Mouse (Mus musculus): ENCODE data around the gene Tpt1. TPM values are rescaled to one million over a fixed set of nuclear protein-coding genes. Genes with fewer than 3 reads are reported as not detected.
"Not testable (repeated sequence)": the region's sequence is repeated elsewhere in the genome, so short reads cannot be mapped to it uniquely, and the experiment has no call there.

Tpt1 gene
- polyA plus RNA-seq, 1 experiment from 2014 or later: 1,020 TPM

DNA sequence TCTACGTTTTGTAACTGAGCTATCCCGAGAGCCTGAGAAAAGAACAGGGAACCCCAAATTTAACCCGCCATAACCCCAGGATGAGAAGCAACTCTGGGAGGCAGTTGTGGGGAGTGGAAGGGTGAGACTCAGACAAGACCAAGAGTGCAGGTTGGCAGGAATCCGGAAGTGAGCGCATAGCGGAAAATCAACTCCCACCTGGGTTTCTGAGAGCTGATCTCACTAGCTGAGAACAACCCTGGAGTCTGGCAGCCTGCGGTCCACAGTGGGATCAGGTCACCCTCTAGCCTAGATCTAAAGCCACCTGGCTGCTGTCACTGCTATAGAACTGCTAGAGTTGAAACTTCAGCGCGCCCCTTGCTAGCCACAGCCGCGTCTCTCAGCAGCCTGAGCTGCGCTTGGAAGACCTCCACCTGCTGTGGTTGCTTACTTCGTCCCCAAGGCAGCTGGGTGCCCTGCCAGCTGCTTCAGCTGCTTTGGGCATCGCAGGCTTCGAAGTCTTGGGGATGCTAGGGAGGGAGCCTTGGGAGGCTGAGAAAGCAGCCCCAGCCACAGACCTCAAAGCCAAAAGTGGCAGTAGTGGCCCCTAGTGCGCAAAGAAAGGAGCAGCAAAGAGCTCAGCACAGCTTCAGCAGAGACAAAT, 10.0 kb upstream of the Tpt1 start:
- Histone ChIP-seq H3K36me3 (ENCODE audit: control insufficient read depth, insufficient read depth, low read length) (no peaks in the 10 kb centered on the region), H3K27me3 (ENCODE audit: control insufficient read depth, insufficient read depth, low read length) (no peaks in the 10 kb centered on the region), H3K4me1 (replicated peaks; ENCODE audit: control insufficient read depth, insufficient read depth, low read length) (peaks cover 11% of the 10 kb centered on the region; the same call in 1 of the 2 replicates), H3K9ac (ENCODE audit: low read length) (peak overlapping the region; percentile 75), H3K4me3 (ENCODE audit: low read depth, low read length) (peak overlapping the region; percentile 41), H3K27ac (ENCODE audit: low read depth, low read length) (peak overlapping the region; percentile 81), H3K4me2 (ENCODE audit: low read depth, low read length, severe bottlenecking) (peak overlapping the region; percentile 95), H3K9me3 (ENCODE audit: control insufficient read depth, low read length) (no peaks in the 10 kb centered on the region)
- DNase-seq (ENCODE audit: low spot score): peak; percentile 71
- WGBS: under 1% methylated on average over 16 of the region's 16 CpGs
- peak; percentile 16 for ATAC-seq (replicated peaks; ENCODE audit: low FRiP score)

DNA sequence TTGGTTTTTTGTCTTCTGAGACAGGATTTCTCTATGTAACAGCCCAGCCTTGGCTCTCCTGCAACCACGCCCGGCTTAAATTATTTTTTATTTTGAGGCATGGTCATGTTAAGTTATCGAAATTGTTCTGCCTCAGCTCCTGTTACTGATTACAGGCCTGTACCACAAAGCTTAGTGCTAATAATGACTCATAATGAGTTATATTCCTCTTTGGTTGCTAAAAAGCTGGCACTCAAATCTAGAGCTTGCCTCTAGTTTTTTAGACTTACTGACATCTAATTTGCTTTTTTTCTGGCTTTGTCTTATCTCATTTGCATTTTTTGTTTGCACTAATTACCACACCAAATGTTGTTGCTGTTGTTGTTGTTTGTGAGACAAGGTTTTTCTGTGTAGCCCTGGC, 8.3 kb upstream of the Tpt1 start:
- DNase-seq (ENCODE audit: low spot score): no peak
- ATAC-seq (replicated peaks; ENCODE audit: low FRiP score): no peak
- peaks cover 11% of the 10 kb centered on the region; the same call in 1 of the 2 replicates for H3K4me1 ChIP-seq (replicated peaks; ENCODE audit: control insufficient read depth, insufficient read depth, low read length)
- no peak overlapping the region for H3K4me3 ChIP-seq (ENCODE audit: low read depth, low read length)
- no peak overlapping the region for H3K27ac ChIP-seq (ENCODE audit: low read depth, low read length)
- no peak overlapping the region for H3K4me2 ChIP-seq (ENCODE audit: low read depth, low read length, severe bottlenecking)
- WGBS: 93% methylated on average over 3 of the region's 3 CpGs
- H3K27me3 ChIP-seq (ENCODE audit: control insufficient read depth, insufficient read depth, low read length): no peaks in the 10 kb centered on the region
- H3K36me3 ChIP-seq (ENCODE audit: control insufficient read depth, insufficient read depth, low read length): no peaks in the 10 kb centered on the region
- no peaks in the 10 kb centered on the region for H3K9me3 ChIP-seq (ENCODE audit: control insufficient read depth, low read length)
- H3K9ac ChIP-seq (ENCODE audit: low read length): no peak overlapping the region

DNA sequence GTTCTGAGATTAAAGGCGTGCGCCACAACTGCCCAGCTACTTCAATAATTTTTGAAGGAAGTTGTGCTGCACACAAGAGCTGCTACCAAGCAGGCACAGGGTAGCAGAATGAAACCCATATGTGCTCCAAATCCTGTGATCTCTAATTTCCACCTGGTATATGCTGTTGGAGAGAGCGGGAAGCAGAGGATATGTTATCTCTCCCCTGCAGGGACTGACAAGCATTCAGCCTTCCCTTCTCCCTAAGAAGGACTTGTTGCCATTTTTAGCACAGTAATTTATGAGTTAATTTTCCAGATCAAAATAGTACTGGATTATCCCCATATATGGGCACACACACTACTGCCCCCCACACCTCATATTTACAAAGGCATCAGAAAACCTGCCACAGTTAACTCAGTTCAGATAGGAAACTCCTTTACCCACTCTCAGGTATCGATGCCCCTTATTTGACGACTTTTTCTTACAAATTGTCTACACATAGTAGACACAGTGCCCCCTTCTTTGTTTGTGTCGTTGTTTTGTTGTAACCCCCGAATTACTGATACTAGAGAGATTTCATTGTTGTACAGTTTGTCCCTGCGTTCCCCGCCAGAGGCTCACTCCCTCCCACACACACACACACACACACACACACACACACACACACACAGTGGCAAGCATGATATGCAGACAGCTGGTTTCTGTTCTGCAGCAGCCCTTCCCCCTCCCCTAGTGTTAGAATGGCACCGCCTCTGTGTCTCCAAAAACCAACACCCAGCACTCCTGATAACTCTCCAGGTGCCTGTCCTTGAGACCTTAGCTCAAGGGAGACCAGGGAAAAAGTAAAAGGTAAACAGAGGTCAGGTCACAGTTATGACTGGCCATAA, 7.6 kb upstream of the Tpt1 start:
- no peaks in the 10 kb centered on the region for H3K27me3 ChIP-seq (ENCODE audit: control insufficient read depth, insufficient read depth, low read length)
- H3K36me3 ChIP-seq (ENCODE audit: control insufficient read depth, insufficient read depth, low read length): no peaks in the 10 kb centered on the region
- ATAC-seq (replicated peaks; ENCODE audit: low FRiP score): no peak
- H3K9ac ChIP-seq (ENCODE audit: low read length): no peak overlapping the region
- no peaks in the 10 kb centered on the region for H3K9me3 ChIP-seq (ENCODE audit: control insufficient read depth, low read length)
- H3K4me3 ChIP-seq (ENCODE audit: low read depth, low read length): no peak overlapping the region
- DNase-seq (ENCODE audit: low spot score): no peak
- no peak overlapping the region for H3K27ac ChIP-seq (ENCODE audit: low read depth, low read length)
- 79% methylated on average over 10 of the region's 10 CpGs for WGBS
- H3K4me1 ChIP-seq (replicated peaks; ENCODE audit: control insufficient read depth, insufficient read depth, low read length): peaks cover 11% of the 10 kb centered on the region; the same call in 1 of the 2 replicates
- H3K4me2 ChIP-seq (ENCODE audit: low read depth, low read length, severe bottlenecking): no peak overlapping the region

DNA sequence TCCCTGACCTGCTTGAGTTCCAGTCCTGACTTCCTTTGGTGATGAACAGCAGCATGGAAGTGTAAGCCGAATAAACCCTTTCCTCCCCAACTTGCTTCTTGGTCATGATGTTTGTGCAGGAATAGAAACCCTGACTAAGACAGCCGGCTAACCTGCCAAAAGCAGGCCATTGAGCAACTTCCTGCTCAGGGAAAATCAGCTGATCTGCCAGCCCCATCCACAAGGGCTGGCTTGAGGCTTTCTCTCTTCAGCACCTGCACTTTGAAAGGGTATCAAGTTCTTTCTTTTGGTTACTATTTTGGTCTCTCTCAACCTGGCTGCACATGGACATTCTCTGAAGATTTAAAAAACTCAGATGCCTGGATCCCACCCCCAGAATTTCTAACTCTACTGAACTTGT, 3.1 kb upstream of the Tpt1 start:
- not testable (repeated sequence) for DNase-seq (ENCODE audit: low spot score); H3K4me1 ChIP-seq (replicated peaks; ENCODE audit: control insufficient read depth, insufficient read depth, low read length); H3K9me3 ChIP-seq (ENCODE audit: control insufficient read depth, low read length); H3K9ac ChIP-seq (ENCODE audit: low read length); H3K4me2 ChIP-seq (ENCODE audit: low read depth, low read length, severe bottlenecking); H3K27me3 ChIP-seq (ENCODE audit: control insufficient read depth, insufficient read depth, low read length); H3K27ac ChIP-seq (ENCODE audit: low read depth, low read length); H3K36me3 ChIP-seq (ENCODE audit: control insufficient read depth, insufficient read depth, low read length); ATAC-seq (replicated peaks; ENCODE audit: low FRiP score); H3K4me3 ChIP-seq (ENCODE audit: low read depth, low read length)
- WGBS: 76% methylated on average over 1 of the region's 2 CpGs

DNA sequence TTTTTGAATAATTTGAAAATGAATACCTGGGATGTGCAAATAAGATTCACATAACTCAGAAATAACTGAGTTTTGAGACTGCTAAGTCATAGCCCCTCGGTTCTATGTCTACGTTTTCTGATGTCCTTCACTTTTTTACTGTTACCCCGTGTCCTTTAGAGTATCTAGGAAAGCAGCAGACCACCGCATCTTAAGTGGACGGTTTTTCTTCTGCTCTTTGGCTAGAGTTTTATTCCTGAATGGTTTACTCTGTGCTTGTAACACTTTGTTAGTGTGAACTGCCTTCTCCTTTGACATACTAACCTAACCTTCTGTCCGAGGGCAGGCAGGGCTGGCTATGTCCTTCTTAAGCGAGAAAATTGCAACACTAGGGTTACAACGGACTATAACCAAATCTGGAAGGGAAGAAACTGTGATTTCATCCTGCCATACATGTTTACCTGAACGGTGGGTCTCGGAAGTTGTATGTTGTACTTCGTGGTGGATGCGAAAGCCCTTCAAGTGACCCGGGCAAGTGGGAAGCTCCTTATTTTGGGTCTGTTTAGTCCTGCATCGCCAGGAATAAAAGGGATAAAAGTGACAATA, 690 bp upstream of the Tpt1 start:
- H3K4me3 ChIP-seq (ENCODE audit: low read depth, low read length): peak overlapping the region; percentile 80
- peaks cover 23% of the 10 kb centered on the region for H3K36me3 ChIP-seq (ENCODE audit: control insufficient read depth, insufficient read depth, low read length)
- no peaks in the 10 kb centered on the region for H3K9me3 ChIP-seq (ENCODE audit: control insufficient read depth, low read length)
- no peak for ATAC-seq (replicated peaks; ENCODE audit: low FRiP score)
- H3K27me3 ChIP-seq (ENCODE audit: control insufficient read depth, insufficient read depth, low read length): no peaks in the 10 kb centered on the region
- WGBS: 8% methylated on average over 14 of the region's 14 CpGs
- peak overlapping the region; percentile 94 for H3K9ac ChIP-seq (ENCODE audit: low read length)
- no peak for DNase-seq (ENCODE audit: low spot score)
- H3K27ac ChIP-seq (ENCODE audit: low read depth, low read length): peak overlapping the region; percentile 93
- H3K4me2 ChIP-seq (ENCODE audit: low read depth, low read length, severe bottlenecking): peak overlapping the region; percentile 73
- peaks cover 7% of the 10 kb centered on the region for H3K4me1 ChIP-seq (replicated peaks; ENCODE audit: control insufficient read depth, insufficient read depth, low read length)

DNA sequence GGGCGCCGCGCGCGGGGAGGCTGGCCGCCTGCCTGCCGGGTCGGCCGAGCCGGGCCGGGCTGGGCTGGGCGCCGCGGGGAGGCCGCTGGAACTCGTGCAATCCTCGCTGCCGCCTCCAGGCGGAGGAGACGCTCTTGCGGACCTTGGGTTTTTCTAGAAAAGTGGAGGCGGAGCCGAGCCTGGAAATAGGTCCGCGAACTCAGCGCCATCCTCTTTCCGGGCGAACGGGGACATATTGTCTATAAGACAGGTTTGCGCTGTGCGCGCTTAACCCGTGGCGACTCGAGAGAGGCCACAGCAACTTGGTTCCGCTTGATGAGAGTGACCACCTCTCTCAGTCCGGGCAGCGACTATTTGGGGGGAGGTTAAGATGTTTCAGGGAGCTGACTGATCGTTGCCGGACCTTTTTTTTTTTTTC, 814 bp downstream of the Tpt1 start:
- ATAC-seq (replicated peaks; ENCODE audit: low FRiP score): peak; percentile 61

DNA sequence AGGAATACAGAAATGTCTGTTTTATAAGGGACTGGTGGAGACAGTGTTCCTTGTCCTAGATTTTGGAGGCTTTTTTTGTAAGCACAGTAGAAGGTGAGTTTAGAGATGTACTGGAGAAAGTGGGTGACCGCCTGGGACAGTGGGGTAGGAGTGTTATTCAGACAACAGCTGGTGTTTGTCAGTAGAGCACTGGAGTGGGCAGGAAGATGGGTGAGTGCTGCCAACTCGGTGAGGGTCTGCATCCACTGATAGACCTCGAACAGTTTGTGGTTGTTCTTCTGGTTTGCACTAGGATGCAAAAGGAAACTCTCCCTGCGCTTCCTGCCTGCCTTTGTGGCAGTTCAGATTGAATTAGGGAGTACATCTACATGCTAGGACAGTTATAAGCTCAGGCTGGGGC, 2.8 kb downstream of the Tpt1 start:
- Histone ChIP-seq H3K36me3 (ENCODE audit: control insufficient read depth, insufficient read depth, low read length) (peaks cover 23% of the 10 kb centered on the region), H3K27me3 (ENCODE audit: control insufficient read depth, insufficient read depth, low read length) (no peaks in the 10 kb centered on the region), H3K4me3 (ENCODE audit: low read depth, low read length) (no peak overlapping the region), H3K9ac (ENCODE audit: low read length) (no peak overlapping the region), H3K4me1 (replicated peaks; ENCODE audit: control insufficient read depth, insufficient read depth, low read length) (peaks cover 10% of the 10 kb centered on the region), H3K27ac (ENCODE audit: low read depth, low read length) (no peak overlapping the region), H3K9me3 (ENCODE audit: control insufficient read depth, low read length) (no peaks in the 10 kb centered on the region), H3K4me2 (ENCODE audit: low read depth, low read length, severe bottlenecking) (no peak overlapping the region)
- DNase-seq (ENCODE audit: low spot score) (no peak), ATAC-seq (replicated peaks; ENCODE audit: low FRiP score) (no peak)
- WGBS: 91% methylated on average over 4 of the region's 4 CpGs

More for the DNA sequence above, 814 bp downstream of the Tpt1 start:
- peak; percentile 92 for DNase-seq (ENCODE audit: low spot score)
- Histone ChIP-seq H3K9me3 (ENCODE audit: control insufficient read depth, low read length) (no peaks in the 10 kb centered on the region), H3K4me3 (ENCODE audit: low read depth, low read length) (peak overlapping the region; percentile 80), H3K27me3 (ENCODE audit: control insufficient read depth, insufficient read depth, low read length) (no peaks in the 10 kb centered on the region), H3K9ac (ENCODE audit: low read length) (peak overlapping the region; percentile 94), H3K4me2 (ENCODE audit: low read depth, low read length, severe bottlenecking) (peak overlapping the region; percentile 60), H3K36me3 (ENCODE audit: control insufficient read depth, insufficient read depth, low read length) (peaks cover 23% of the 10 kb centered on the region), H3K27ac (ENCODE audit: low read depth, low read length) (peak overlapping the region; percentile 93), H3K4me1 (replicated peaks; ENCODE audit: control insufficient read depth, insufficient read depth, low read length) (peaks cover 10% of the 10 kb centered on the region)
- under 1% methylated on average over 40 of the region's 40 CpGs for WGBS

DNA sequence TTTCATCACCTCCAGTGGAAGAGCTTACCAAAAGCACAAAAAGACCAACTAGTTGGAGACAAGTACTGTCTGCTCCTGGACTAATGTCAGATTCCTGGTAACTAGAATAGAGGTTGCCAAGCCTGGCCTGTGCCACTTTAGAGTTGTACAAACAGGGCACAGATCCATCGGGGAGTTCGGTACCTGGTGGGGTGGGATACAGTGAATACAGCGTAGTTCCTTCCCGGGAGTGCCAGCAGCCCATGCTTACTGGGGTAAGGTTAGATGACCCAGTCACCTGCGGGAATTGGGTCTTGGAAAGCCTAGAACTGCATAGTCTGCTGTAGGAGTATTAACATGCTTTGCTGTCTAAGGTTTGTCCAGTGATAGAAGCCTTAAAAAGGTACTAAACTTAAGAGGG, 3.6 kb downstream of the Tpt1 start:
- ATAC-seq (replicated peaks; ENCODE audit: low FRiP score) (no peak), DNase-seq (ENCODE audit: low spot score) (no peak)
- Histone ChIP-seq H3K4me2 (ENCODE audit: low read depth, low read length, severe bottlenecking) (no peak overlapping the region), H3K36me3 (ENCODE audit: control insufficient read depth, insufficient read depth, low read length) (peaks cover 23% of the 10 kb centered on the region), H3K4me3 (ENCODE audit: low read depth, low read length) (no peak overlapping the region), H3K27me3 (ENCODE audit: control insufficient read depth, insufficient read depth, low read length) (no peaks in the 10 kb centered on the region), H3K4me1 (replicated peaks; ENCODE audit: control insufficient read depth, insufficient read depth, low read length) (peaks cover 10% of the 10 kb centered on the region), H3K9me3 (ENCODE audit: control insufficient read depth, low read length) (no peaks in the 10 kb centered on the region), H3K27ac (ENCODE audit: low read depth, low read length) (no peak overlapping the region), H3K9ac (ENCODE audit: low read length) (no peak overlapping the region)
- 90% methylated on average over 5 of the region's 5 CpGs for WGBS
